Mouse (Mus musculus) liver, adult 2 months (tissue): Measurements from ENCODE around the gene Heatr5a. TPM values are rescaled to one million over a fixed set of nuclear protein-coding genes. Genes with fewer than 3 reads are reported as not detected.
A peak's percentile ranks its signal among the peaks of the same experiment; 100 is the strongest.

ENCODE experiments used
- DNase-seq: peaks from one replicate; pipeline ENCODE4 v3.0.0-alpha.2; 2011; ENCODE audit warnings: low read depth, low spot score; ENCODE audit errors: extremely low read depth
- H3K27ac ChIP-seq: fragments of 200-500 bp; replicated peaks from 2 replicates; pipeline ENCODE4 v1.5.1; 2012; ENCODE audit warnings: low read depth, mild to moderate bottlenecking, control low read depth, inconsistent platforms, low read length; ENCODE audit not compliant: insufficient read depth
- H3K27me3 ChIP-seq: fragments of 200-500 bp; 2 replicates; pipeline ENCODE4 v1.6.1; 2012; ENCODE audit warnings: mild to moderate bottlenecking, moderate library complexity, low read length, inconsistent platforms; ENCODE audit not compliant: control insufficient read depth, insufficient read depth
- H3K36me3 ChIP-seq: fragments of 200-500 bp; 2 replicates; pipeline ENCODE4 v1.6.1; 2012; ENCODE audit warnings: low read length, inconsistent platforms; ENCODE audit not compliant: control insufficient read depth, insufficient read depth
- H3K4me1 ChIP-seq: fragments of 200-500 bp; 2 replicates; pipeline ENCODE4 v1.6.1; 2011; ENCODE audit warnings: low read length; ENCODE audit not compliant: control insufficient read depth, insufficient read depth
- H3K4me3 ChIP-seq: fragments of 200-500 bp; 2 replicates; pipeline ENCODE4 v1.5.1; 2011; ENCODE audit warnings: low read depth, mild to moderate bottlenecking, control low read depth, low read length, moderate library complexity; ENCODE audit not compliant: insufficient read depth
- H3K79me2 ChIP-seq: fragments of 200-500 bp; 2 replicates; pipeline ENCODE4 v1.6.1; 2012; ENCODE audit warnings: inconsistent platforms, mild to moderate bottlenecking, low read length, moderate library complexity; ENCODE audit not compliant: control insufficient read depth, insufficient read depth
- H3K9ac ChIP-seq: fragments of 200-500 bp; 2 replicates; pipeline ENCODE4 v1.6.1; 2012; ENCODE audit warnings: low read depth, mild to moderate bottlenecking, control low read depth, inconsistent platforms, low read length
- CTCF ChIP-seq: fragments of 200-500 bp; IDR thresholded peaks from 2 replicates; pipeline ENCODE4 v1.5.1; 2011; ENCODE audit warnings: low read depth, low read length, control low read depth
- POLR2A ChIP-seq: fragments of 200-500 bp; IDR thresholded peaks from 2 replicates; pipeline ENCODE4 v1.6.1; 2011; ENCODE audit warnings: low read length, control low read depth; ENCODE audit not compliant: insufficient read depth; ENCODE audit errors: extremely low read depth
- WGBS: fragments of 180-500 bp; shearing (Covaris S2); methylation state at CpG from one replicate; pipeline ENCODE4 v1.1.7; 2018; 5-methylcytosine and 5-hydroxymethylcytosine counted together
- polyA plus RNA-seq: library from polyadenylated mRNA; depleted of rRNA; stranded (reverse); fragments of >200 nt; gene quantifications from 2 replicates; pipeline ENCODE4 v1.2.3, GENCODE M21; 2012
- total RNA-seq: library from RNA; depleted of rRNA; stranded (reverse); fragments of >200 nt; gene quantifications from 2 replicates; pipeline ENCODE4 v1.2.3, GENCODE M21; 2014

Heatr5a gene
- total and polyA plus RNA-seq, 2 experiments = 8.1 to 9.1 TPM

- Histone ChIP-seq H3K27ac (no peak overlapping the region), H3K36me3 (peaks cover 20% of the 10 kb centered on the region), H3K9ac (no peak overlapping the region), H3K79me2 (no peaks in the 10 kb centered on the region), H3K27me3 (no peaks in the 10 kb centered on the region), H3K4me3 (no peak overlapping the region), H3K4me1 (no peaks in the 10 kb centered on the region)
- 92% methylated on average over 9 of the region's 9 CpGs for WGBS
- TF ChIP-seq CTCF (no peak), POLR2A (no peak)
- DNase-seq = no peak
These were observed 27.3 kb upstream of the Heatr5a start for GRCm38 (mm10) chr12:51998366-51998932.

GRCm38 (mm10) chr12:51995738-51996536 lies 24.8 kb upstream of the Heatr5a start:
- H3K4me3 ChIP-seq = no peak overlapping the region
- H3K4me1 ChIP-seq = no peaks in the 10 kb centered on the region
- WGBS = 80% methylated on average over 1 of the region's 1 CpGs
- DNase-seq = peak; percentile 35
- H3K9ac ChIP-seq = no peak overlapping the region
- H3K79me2 ChIP-seq = no peaks in the 10 kb centered on the region
- no peak overlapping the region for H3K27ac ChIP-seq
- TF ChIP-seq CTCF = no peak
- TF ChIP-seq POLR2A = no peak
- H3K27me3 ChIP-seq = no peaks in the 10 kb centered on the region
- H3K36me3 ChIP-seq = peaks cover 22% of the 10 kb centered on the region

- Histone ChIP-seq H3K9ac (no peak overlapping the region), H3K79me2 (no peaks in the 10 kb centered on the region), H3K36me3 (peaks cover 6% of the 10 kb centered on the region), H3K4me3 (no peak overlapping the region), H3K4me1 (no peaks in the 10 kb centered on the region), H3K27ac (no peak overlapping the region), H3K27me3 (no peaks in the 10 kb centered on the region)
- DNase-seq = no peak
- TF ChIP-seq POLR2A (no peak), CTCF (no peak)
- 89% methylated on average over 2 of the region's 2 CpGs for WGBS
These were observed 19.5 kb upstream of the Heatr5a start for GRCm38 (mm10) chr12:51990629-51991028.

DNA sequence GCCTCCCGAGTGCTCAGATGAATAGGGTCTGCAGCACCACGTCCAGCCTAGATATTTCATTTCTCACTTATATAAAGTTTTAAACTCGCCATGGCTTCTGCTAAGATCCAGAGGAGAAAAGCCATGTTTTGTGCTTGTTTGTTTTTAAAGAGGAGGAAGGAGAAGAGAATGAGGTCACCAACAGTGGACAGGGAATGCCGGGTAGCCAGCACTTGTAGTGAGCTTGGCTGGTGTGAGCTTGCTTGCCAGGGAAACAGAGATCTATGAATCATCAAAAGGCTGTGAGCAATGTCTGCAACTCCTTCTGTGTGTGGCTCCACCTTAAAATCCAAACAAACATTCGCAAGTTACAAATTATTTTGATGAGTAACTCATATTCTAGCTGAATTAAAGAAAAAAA lies 17.4 kb upstream of the Heatr5a start:
- Histone ChIP-seq H3K27ac (no peak overlapping the region), H3K79me2 (no peaks in the 10 kb centered on the region), H3K9ac (no peak overlapping the region), H3K4me1 (no peaks in the 10 kb centered on the region), H3K4me3 (no peak overlapping the region), H3K36me3 (peaks cover 5% of the 10 kb centered on the region), H3K27me3 (no peaks in the 10 kb centered on the region)
- no peak for DNase-seq
- WGBS = 87% methylated on average over 5 of the region's 5 CpGs
- no peak for TF ChIP-seq CTCF
- no peak for TF ChIP-seq POLR2A

DNA sequence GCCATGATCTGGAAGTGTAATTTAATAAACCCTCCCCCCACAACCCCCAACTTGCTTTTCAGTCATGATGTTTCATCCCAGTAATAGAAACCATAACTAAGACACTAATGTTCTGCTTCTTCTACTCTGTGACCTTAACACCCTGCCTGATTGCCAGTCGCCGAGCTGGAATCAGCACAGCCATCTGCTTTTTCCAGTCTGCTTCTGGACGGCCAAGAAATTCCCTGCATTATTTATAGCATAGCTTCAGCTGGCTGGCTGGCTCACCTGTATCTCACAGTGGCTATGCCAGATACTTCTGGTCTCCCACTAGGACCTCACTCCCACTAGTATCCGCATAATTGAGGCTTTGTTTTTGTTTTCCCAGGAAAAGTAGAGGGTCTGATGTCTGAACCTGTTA lies 14.7 kb upstream of the Heatr5a start:
- Histone ChIP-seq H3K36me3 (peaks cover 3% of the 10 kb centered on the region; the same call in 1 of the 2 replicates), H3K4me3 (no peak overlapping the region), H3K4me1 (no peaks in the 10 kb centered on the region), H3K27ac (no peak overlapping the region), H3K9ac (no peak overlapping the region), H3K27me3 (no peaks in the 10 kb centered on the region), H3K79me2 (no peaks in the 10 kb centered on the region)
- WGBS = 77% methylated on average over 4 of the region's 4 CpGs
- DNase-seq = no peak
- TF ChIP-seq CTCF (no peak), POLR2A (no peak)
